8 mouse cellular contexts compared by ENCODE assay signal in genomic region chr10:93688306-93689171, GRCm38 (mm10). TPM values are rescaled to one million over a fixed set of nuclear protein-coding genes. Genes with fewer than 3 reads are reported as not detected.
DNase-seq lines count a peak whose midpoint lies in the region; TF ChIP-seq lines count a peak whose summit lies in the region.

No protein-coding gene starts in this region.

- peak; percentile 44 for DNase-seq in gastrocnemius, adult 18-20 months (ENCODE audit: low spot score)
- no peak for DNase-seq in gastrocnemius, postnatal 10 days
- peak; percentile 43 to 52 for DNase-seq in heart, postnatal 10 days
- DNase-seq in lung, postnatal 36 days = peak; percentile 61
- no peak for DNase-seq in cerebellum, postnatal 14 days
- no peak for DNase-seq in right cerebral cortex, postnatal 10 days (ENCODE audit: low spot score in 2 of 2)
- no peak for DNase-seq in adrenal gland, postnatal 25 days

- no peaks in the 10 kb centered on the region for H3K79me2 ChIP-seq in C2C12 (ENCODE audit: control insufficient read depth, insufficient read depth)

- no peaks in the 10 kb centered on the region for H3K79me3 ChIP-seq in C2C12 (ENCODE audit: low read depth)

- TF ChIP-seq CTCF in C2C12 (IDR thresholded peaks at IDR 0.05; ENCODE audit: control insufficient read depth, insufficient read depth, insufficient read length) = no peak

- intact Hi-C loops in heart, postnatal 10 days (cut with DNase I) = no loop called here

- H3K27me3 ChIP-seq in C2C12 (ENCODE audit: control insufficient read depth, insufficient read depth, insufficient read length) = no peaks in the 10 kb centered on the region

- peak overlapping the region; percentile 15 for H3ac ChIP-seq in C2C12 (ENCODE audit: control insufficient read depth, insufficient read length, low read depth)

- H3K4me3 ChIP-seq in C2C12 (ENCODE audit: insufficient read depth, poor library complexity, severe bottlenecking) = no peak overlapping the region

- H3K36me3 ChIP-seq in C2C12 (ENCODE audit: control insufficient read depth, insufficient read depth) = no peaks in the 10 kb centered on the region

TF ChIP-seq in C2C12, 6 proteins besides CTCF, POLR2A, EP300 and RAD21:
- TF ChIP-seq CEBPB (IDR thresholded peaks at IDR 0.05; ENCODE audit: low read depth) (no peak), MYOD1 (IDR thresholded peaks at IDR 0.05; ENCODE audit: control insufficient read depth, insufficient read length, low read depth) (no peak), USF1 (IDR thresholded peaks at IDR 0.05; ENCODE audit: low read depth) (no peak), MAX (IDR thresholded peaks at IDR 0.05) (no peak)

RNA-seq across cellular contexts. Expression of gene Ntn4, which starts 48.1 kb away (rescaled TPM):
- total RNA-seq in gastrocnemius, adult 18-20 months (2021) = 10 to 100 TPM in 1 of 2 experiments, 1 to 10 TPM in 1; 9.5 to 13.4 TPM
- 10 to 100 TPM; 10.3 to 12.3 TPM for total RNA-seq in gastrocnemius, postnatal 10 days (2021)
- 0.48 TPM for polyA plus RNA-seq in C2C12 (2012; fragmentation: generic; extraction: Trizol)
- 10 to 100 TPM; 24.6 to 36.4 TPM for total RNA-seq in heart, postnatal 10 days (2021)
- 12.8 and 13.2 TPM in 2 replicates for total RNA-seq in adrenal gland, postnatal 25 days (2021)

Comparison
In these comparisons a context has a peak if more than half of its experiments do, and no peak if none do; other contexts are left out.
1. DNase-seq: peak in gastrocnemius, adult 18-20 months (single experiment), heart, postnatal 10 days (2 of 2) and lung, postnatal 36 days (single experiment); none in gastrocnemius, postnatal 10 days (single experiment), cerebellum, postnatal 14 days (0 of 2), right cerebral cortex, postnatal 10 days (0 of 2) and adrenal gland, postnatal 25 days (single experiment).